Mouse (Mus musculus) stomach, postnatal 0 days (tissue): Measurements from ENCODE around the gene Satb2. TPM values are rescaled to one million over a fixed set of nuclear protein-coding genes. Genes with fewer than 3 reads are reported as not detected.

ENCODE experiments used
- ATAC-seq: fragments of 200-750 bp; cut with Nextera tagmentation; 2 replicates; pipeline ENCODE4 v1.8.0; 2017; ENCODE audit not compliant: low FRiP score, low TSS enrichment
- DNase-seq: peaks from one replicate; pipeline ENCODE4 v3.0.0-alpha.2; 2016; ENCODE audit warnings: low spot score
- H3K27ac ChIP-seq: fragments of 300-500 bp; sonication (generic); replicated peaks from 2 replicates; pipeline ENCODE4 v1.5.1; 2014; ENCODE audit warnings: mild to moderate bottlenecking, control low read depth
- H3K27me3 ChIP-seq: fragments of 300-500 bp; sonication (generic); 2 replicates; pipeline ENCODE4 v1.6.1; 2014; ENCODE audit warnings: low read length; ENCODE audit not compliant: control insufficient read depth, insufficient read depth
- H3K36me3 ChIP-seq: fragments of 300-500 bp; sonication (generic); 2 replicates; pipeline ENCODE4 v1.6.1; 2014; ENCODE audit warnings: low read length, mixed read lengths; ENCODE audit not compliant: control insufficient read depth, insufficient read depth
- H3K4me1 ChIP-seq: fragments of 300-500 bp; sonication (generic); replicated peaks from 2 replicates; pipeline ENCODE4 v1.6.1; 2014; ENCODE audit warnings: antibody characterized with exemption; ENCODE audit not compliant: control insufficient read depth, insufficient read depth
- H3K4me2 ChIP-seq: fragments of 300-500 bp; sonication (generic); replicated peaks from 2 replicates; pipeline ENCODE4 v1.6.1; 2014; ENCODE audit warnings: low read depth, mild to moderate bottlenecking, control low read depth, moderate library complexity
- H3K4me3 ChIP-seq: fragments of 300-500 bp; sonication (generic); 2 replicates; pipeline ENCODE4 v1.5.1; 2014; ENCODE audit warnings: low read depth, low read length, control low read depth
- H3K9ac ChIP-seq: fragments of 300-500 bp; sonication (generic); 2 replicates; pipeline ENCODE4 v1.6.1; 2014; ENCODE audit warnings: mild to moderate bottlenecking, low read length, control low read depth, mixed read lengths
- H3K9me3 ChIP-seq: fragments of 300-500 bp; sonication (generic); 2 replicates; pipeline ENCODE4 v1.6.1; 2016; ENCODE audit warnings: low read length; ENCODE audit not compliant: control insufficient read depth
- CTCF ChIP-seq: IDR thresholded peaks from 2 replicates; pipeline ENCODE4 v1.5.1; 2016; ENCODE audit warnings: antibody characterized with exemption, low read depth, mild to moderate bottlenecking, moderate library complexity
- EP300 ChIP-seq: optimal IDR thresholded peaks from 2 replicates; pipeline ENCODE3; 2016; ENCODE audit warnings: antibody characterized with exemption
- WGBS: fragments of 180-500 bp; shearing (Covaris S2); extraction: QIAGEN DNeasy Blood & Tissue Kit; methylation state at CpG from one replicate; pipeline ENCODE4 v1.1.7; 2014; 5-methylcytosine and 5-hydroxymethylcytosine counted together
- polyA plus RNA-seq: library from polyadenylated mRNA; unstranded; fragments of >200 nt; fragmentation: Nextera tagmentation; extraction: Ambion mirVana; gene quantifications from 2 replicates; pipeline ENCODE4 v1.2.1, GENCODE M21; 2015

Gene Satb2
- polyA plus RNA-seq, 1 experiment from 2014 or later = 0.17 TPM

DNA sequence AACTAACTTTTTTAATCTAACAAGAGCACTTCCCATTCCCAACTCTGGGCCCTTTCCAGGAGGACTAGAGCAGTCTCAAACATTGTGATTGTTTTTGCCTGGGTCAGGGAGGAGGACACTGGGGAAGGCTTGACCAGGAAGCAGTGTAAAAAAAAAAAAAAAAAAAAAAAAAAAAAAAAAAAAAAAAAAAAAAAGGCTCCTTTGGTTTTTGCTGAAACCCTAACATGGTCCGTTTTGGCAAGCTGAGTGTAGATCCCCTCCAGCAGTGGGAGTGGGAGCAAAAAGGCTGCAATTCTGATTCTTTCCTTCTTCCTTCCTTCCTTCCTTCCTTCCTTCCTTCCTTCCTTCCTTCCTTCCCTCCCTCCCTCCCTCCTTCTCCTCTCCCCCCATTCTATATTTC lies 3.1 kb upstream of the Satb2 start:
- Histone ChIP-seq H3K4me1 (no peaks in the 10 kb centered on the region), H3K4me3 (no peak overlapping the region), H3K27me3 (peaks cover 30% of the 10 kb centered on the region), H3K9ac (no peak overlapping the region), H3K4me2 (no peak overlapping the region), H3K9me3 (no peaks in the 10 kb centered on the region), H3K36me3 (no peaks in the 10 kb centered on the region), H3K27ac (no peak overlapping the region)
- no peak for TF ChIP-seq EP300
- TF ChIP-seq CTCF = no peak
- ATAC-seq (no peak), DNase-seq (no peak)
- 0% methylated on average over 1 of the region's 1 CpGs for WGBS

DNA sequence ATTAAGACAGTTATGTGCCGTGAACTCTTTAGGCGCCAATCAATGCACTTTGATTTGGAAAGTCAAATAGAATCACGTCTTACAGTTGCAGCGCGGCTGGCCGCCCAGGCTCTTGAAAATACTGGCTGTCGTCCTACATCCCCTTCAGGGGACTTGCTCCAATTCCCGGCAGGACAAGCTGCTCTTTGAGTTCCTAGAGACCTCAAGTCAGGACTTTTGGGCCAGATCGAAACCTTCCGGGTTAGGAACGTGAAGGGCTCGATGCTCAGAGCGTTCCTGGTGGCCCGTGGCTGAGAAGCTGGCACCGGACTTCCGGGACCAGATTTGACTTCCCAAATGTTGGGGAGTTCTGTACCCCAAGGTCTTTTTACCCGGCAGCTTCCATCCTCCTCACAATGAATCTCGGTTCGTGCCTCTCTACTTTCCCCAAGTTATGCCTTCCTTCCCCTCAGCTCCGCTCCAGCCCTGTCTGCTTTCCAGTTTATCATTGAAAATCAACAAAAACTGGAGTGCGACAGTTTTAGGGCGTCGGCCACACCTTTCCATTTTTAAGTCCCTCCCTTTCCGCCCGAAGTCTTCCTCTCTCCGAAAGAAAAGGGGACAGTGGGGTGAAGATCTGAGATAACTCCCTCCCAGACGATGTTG lies 2.3 kb upstream of the Satb2 start:
- Histone ChIP-seq H3K4me3 (peak overlapping the region; percentile 15; the same call in 1 of the 2 replicates), H3K4me2 (peak overlapping the region; percentile 35), H3K27me3 (peaks cover 30% of the 10 kb centered on the region), H3K36me3 (no peaks in the 10 kb centered on the region), H3K9ac (no peak overlapping the region), H3K4me1 (no peaks in the 10 kb centered on the region), H3K9me3 (no peaks in the 10 kb centered on the region), H3K27ac (no peak overlapping the region)
- DNase-seq (no peak), ATAC-seq (no peak)
- 3% methylated on average over 27 of the region's 27 CpGs for WGBS
- TF ChIP-seq EP300 (no peak), CTCF (no peak)

DNA sequence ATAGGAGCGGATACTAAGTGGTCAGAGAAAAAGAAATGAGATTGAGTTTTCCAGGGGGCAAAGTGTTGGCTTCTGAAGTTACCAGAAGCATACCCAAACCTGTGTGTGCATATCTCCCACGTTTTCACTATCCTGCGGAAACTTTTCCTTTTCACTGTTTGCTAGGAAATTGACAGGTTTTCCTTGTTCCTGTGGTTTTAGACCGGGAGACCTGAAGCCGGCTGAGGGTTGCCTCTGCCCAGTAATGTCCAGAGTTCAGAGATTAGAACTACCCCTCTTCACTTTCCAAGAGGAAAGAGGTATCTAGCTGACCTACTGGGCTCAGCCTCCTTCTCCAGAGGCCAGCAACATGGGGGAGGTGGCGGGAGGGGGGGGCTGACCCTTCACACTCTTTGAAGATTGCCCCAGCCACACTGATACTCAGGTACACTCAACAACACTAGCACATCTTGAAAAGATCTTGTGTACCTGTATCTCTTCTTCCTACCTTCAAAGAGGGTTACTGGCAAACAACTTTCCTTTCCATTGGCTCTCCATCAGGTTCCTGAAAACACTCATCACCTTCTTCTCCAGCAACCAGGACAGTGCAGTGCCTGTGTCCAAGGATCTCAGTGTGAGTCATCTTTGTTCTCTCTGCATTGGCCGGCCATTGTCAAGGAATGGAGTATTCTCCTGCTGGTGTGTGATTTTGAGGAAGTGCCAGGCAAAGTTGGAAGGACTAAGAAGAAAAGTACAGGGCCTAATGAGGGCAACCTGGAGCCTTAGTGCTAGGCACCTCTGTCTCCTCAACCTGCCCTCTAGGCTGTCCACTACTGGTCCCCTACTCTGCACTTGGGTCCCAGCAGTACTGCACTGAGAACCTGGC lies 1.3 kb upstream of the Satb2 start:
- no peak for DNase-seq
- Histone ChIP-seq H3K9me3 (no peaks in the 10 kb centered on the region), H3K4me1 (no peaks in the 10 kb centered on the region), H3K27ac (no peak overlapping the region), H3K4me2 (no peak overlapping the region), H3K9ac (no peak overlapping the region), H3K27me3 (peaks cover 29% of the 10 kb centered on the region), H3K36me3 (no peaks in the 10 kb centered on the region), H3K4me3 (no peak overlapping the region)
- TF ChIP-seq EP300 (no peak), CTCF (no peak)
- no peak for ATAC-seq
- 5% methylated on average over 7 of the region's 7 CpGs for WGBS

DNA sequence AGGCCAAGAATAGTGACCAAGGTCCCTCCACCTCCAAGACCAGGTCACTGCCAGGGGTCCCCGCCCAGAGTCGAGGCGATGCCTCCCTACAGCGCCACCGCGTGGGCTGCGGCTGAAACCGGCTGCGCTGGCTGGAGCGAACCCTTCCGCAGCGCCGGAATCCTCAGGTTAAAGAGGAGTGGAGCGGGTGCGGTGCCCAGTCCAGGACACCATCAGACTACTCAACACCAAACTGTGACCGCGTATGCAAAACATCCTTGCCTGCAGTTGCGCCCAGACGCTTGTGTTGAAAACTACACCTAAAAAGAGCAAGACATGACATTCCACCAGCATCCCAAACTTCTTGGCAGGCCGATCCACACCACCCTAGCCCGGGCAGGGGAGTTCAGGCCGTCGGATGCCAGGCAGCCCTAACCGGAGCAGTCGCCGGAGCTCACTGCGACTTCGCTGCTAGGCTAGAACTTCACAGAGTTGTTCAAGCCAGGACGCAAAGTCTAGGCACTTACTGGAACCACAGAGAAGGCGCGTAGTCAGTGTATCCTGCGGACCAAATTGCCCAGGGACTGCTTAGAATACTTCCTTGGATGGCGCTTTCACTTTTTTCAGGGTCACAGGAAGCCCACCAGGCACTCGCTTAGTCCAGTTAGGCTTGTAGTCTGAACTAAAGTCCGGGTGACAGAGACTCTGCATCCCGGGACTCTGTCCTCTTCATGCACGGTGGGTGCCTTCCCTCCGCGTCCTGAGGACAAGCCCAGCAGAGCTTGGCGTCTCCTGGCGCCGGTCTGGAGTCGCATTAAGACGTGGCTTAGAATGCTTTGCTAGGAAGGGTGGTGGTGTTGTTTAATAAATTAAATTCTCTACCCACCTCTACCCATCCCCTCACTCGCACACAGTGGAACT lies 999 bp downstream of the Satb2 start:
- Histone ChIP-seq H3K4me1 (no peaks in the 10 kb centered on the region), H3K27me3 (peaks cover 20% of the 10 kb centered on the region), H3K9me3 (no peaks in the 10 kb centered on the region), H3K27ac (no peak overlapping the region), H3K9ac (no peak overlapping the region), H3K4me2 (peak overlapping the region; percentile 35), H3K36me3 (no peaks in the 10 kb centered on the region), H3K4me3 (peak overlapping the region; percentile 26; the same call in 1 of the 2 replicates)
- WGBS = 1% methylated on average over 45 of the region's 45 CpGs
- ATAC-seq (no peak), DNase-seq (peak; percentile 74)
- TF ChIP-seq CTCF (peak; percentile 84), EP300 (no peak)

DNA sequence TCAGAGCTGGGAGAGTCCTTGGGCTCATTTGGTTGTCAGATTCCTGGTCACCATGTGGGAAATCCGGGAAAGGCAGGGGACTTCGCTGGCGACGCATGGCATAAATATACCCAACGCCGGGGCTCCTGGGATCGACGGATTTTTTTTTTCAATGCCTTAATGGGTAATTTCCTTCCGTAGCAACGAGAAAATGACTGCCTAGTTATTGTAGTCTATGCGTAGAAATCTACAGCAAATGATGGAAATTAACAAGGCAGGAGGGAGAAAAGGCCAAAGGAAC lies 1.7 kb downstream of the Satb2 start:
- TF ChIP-seq CTCF = no peak
- TF ChIP-seq EP300 = no peak
- H3K9me3 ChIP-seq = no peaks in the 10 kb centered on the region
- 4% methylated on average over 11 of the region's 11 CpGs for WGBS
- no peaks in the 10 kb centered on the region for H3K4me1 ChIP-seq
- no peak overlapping the region for H3K27ac ChIP-seq
- peaks cover 18% of the 10 kb centered on the region for H3K27me3 ChIP-seq
- H3K9ac ChIP-seq = no peak overlapping the region
- DNase-seq (no peak), ATAC-seq (no peak)
- H3K4me2 ChIP-seq = peak overlapping the region; percentile 35
- H3K36me3 ChIP-seq = no peaks in the 10 kb centered on the region
- H3K4me3 ChIP-seq = peak overlapping the region; percentile 26; the same call in 1 of the 2 replicates
